Mouse (Mus musculus): ENCODE measurements around the gene Iqub.

Gene Iqub

GRCm38 (mm10) chr6:24514552-24515284 lies at the start of gene Iqub:
TSS of gene Iqub (minus strand) at chr6:24515067.
- peak; percentile 66 for DNase-seq (ENCODE audit: low spot score)

- no peak for DNase-seq (ENCODE audit: low spot score)
Observed at GRCm38 (mm10) chr6:24564081-24564480, 49.2 kb upstream of the Iqub start.

- DNase-seq (ENCODE audit: low spot score) = no peak
Observed at GRCm38 (mm10) chr6:24555488-24555887, 40.6 kb upstream of the Iqub start.

GRCm38 (mm10) chr6:24554427-24555086 lies 39.7 kb upstream of the Iqub start:
- DNase-seq (ENCODE audit: low spot score) = no peak

GRCm38 (mm10) chr6:24552046-24552445 lies 37.2 kb upstream of the Iqub start:
- DNase-seq (ENCODE audit: low spot score) = no peak

- DNase-seq (ENCODE audit: low spot score) = no peak
Observed at GRCm38 (mm10) chr6:24549801-24550200, 34.9 kb upstream of the Iqub start.

- no peak for DNase-seq (ENCODE audit: low spot score)
Observed at GRCm38 (mm10) chr6:24546716-24547420, 32.0 kb upstream of the Iqub start.

GRCm38 (mm10) chr6:24543119-24543591 lies 28.3 kb upstream of the Iqub start:
- peak; percentile 4 for DNase-seq (ENCODE audit: low spot score)

- no peak for DNase-seq (ENCODE audit: low spot score)
Observed at GRCm38 (mm10) chr6:24542393-24542792, 27.5 kb upstream of the Iqub start.

- no peak for DNase-seq (ENCODE audit: low spot score)
Observed at GRCm38 (mm10) chr6:24540106-24540505, 25.2 kb upstream of the Iqub start.

GRCm38 (mm10) chr6:24538435-24538834 lies 23.6 kb upstream of the Iqub start:
- DNase-seq (ENCODE audit: low spot score) = no peak

GRCm38 (mm10) chr6:24532804-24533203 lies 17.9 kb upstream of the Iqub start:
- no peak for DNase-seq (ENCODE audit: low spot score)

GRCm38 (mm10) chr6:24530711-24531420 lies 16.0 kb upstream of the Iqub start:
- no peak for DNase-seq (ENCODE audit: low spot score)

GRCm38 (mm10) chr6:24530166-24530565 lies 15.3 kb upstream of the Iqub start:
- peak; percentile 83 for DNase-seq (ENCODE audit: low spot score)

- DNase-seq (ENCODE audit: low spot score) = no peak
Observed at GRCm38 (mm10) chr6:24528064-24528243, 13.1 kb upstream of the Iqub start, which contains the start of gene Asb15. TSS of gene Asb15 (plus strand) at chr6:24528144.

- peak; percentile 98 for DNase-seq (ENCODE audit: low spot score)
Observed at GRCm38 (mm10) chr6:24527155-24528063, 12.5 kb upstream of the Iqub start, which contains the start of gene Ndufa5. TSS of gene Ndufa5 (minus strand) at chr6:24528013.

GRCm38 (mm10) chr6:24525705-24526104 lies 10.8 kb upstream of the Iqub start:
- DNase-seq (ENCODE audit: low spot score) = no peak

GRCm38 (mm10) chr6:24516197-24516596 lies 1.3 kb upstream of the Iqub start:
- DNase-seq (ENCODE audit: low spot score) = peak; percentile 65

GRCm38 (mm10) chr6:24504141-24504540 lies 10.7 kb downstream of the Iqub start:
- no peak for DNase-seq (ENCODE audit: low spot score)

GRCm38 (mm10) chr6:24490341-24490740 lies 24.5 kb downstream of the Iqub start:
- peak; percentile 60 for DNase-seq (ENCODE audit: low spot score)

GRCm38 (mm10) chr6:24486530-24486929 lies 28.3 kb downstream of the Iqub start:
- no peak for DNase-seq (ENCODE audit: low spot score)
